Mouse (Mus musculus): ENCODE data around the gene Rab10.
"Not testable (repeated sequence)": the region's sequence is repeated elsewhere in the genome, so short reads cannot be mapped to it uniquely, and the experiment has no call there.

Rab10 gene

GRCm38 (mm10) chr12:3309391-3310320, at the start of gene Rab10:
Gene Rab10 (minus strand): TSS chr12:3309969.
- DNase-seq (ENCODE audit: low read depth, low spot score) = peak; percentile 98

- no peak for DNase-seq (ENCODE audit: low read depth, low spot score)
Observed at GRCm38 (mm10) chr12:3359302-3359701, 49.5 kb upstream of the Rab10 start.

- no peak for DNase-seq (ENCODE audit: low read depth, low spot score)
Observed at GRCm38 (mm10) chr12:3356824-3357223, 47.1 kb upstream of the Rab10 start.

- DNase-seq (ENCODE audit: low read depth, low spot score) = no peak
Observed at GRCm38 (mm10) chr12:3355068-3355467, 45.3 kb upstream of the Rab10 start.

GRCm38 (mm10) chr12:3352216-3352615, 42.4 kb upstream of the Rab10 start:
- DNase-seq (ENCODE audit: low read depth, low spot score) = no peak

GRCm38 (mm10) chr12:3350136-3350535, 40.4 kb upstream of the Rab10 start:
- no peak for DNase-seq (ENCODE audit: low read depth, low spot score)

GRCm38 (mm10) chr12:3349387-3349786, 39.6 kb upstream of the Rab10 start:
- no peak for DNase-seq (ENCODE audit: low read depth, low spot score)

GRCm38 (mm10) chr12:3347682-3348081, 37.9 kb upstream of the Rab10 start:
- DNase-seq (ENCODE audit: low read depth, low spot score) = no peak

GRCm38 (mm10) chr12:3345038-3345437, 35.3 kb upstream of the Rab10 start:
- DNase-seq (ENCODE audit: low read depth, low spot score) = no peak

GRCm38 (mm10) chr12:3344155-3344554, 34.4 kb upstream of the Rab10 start:
- DNase-seq (ENCODE audit: low read depth, low spot score) = no peak

- DNase-seq (ENCODE audit: low read depth, low spot score) = no peak
Observed at GRCm38 (mm10) chr12:3338931-3339330, 29.2 kb upstream of the Rab10 start.

GRCm38 (mm10) chr12:3329677-3330076, 19.9 kb upstream of the Rab10 start:
- no peak for DNase-seq (ENCODE audit: low read depth, low spot score)

- no peak for DNase-seq (ENCODE audit: low read depth, low spot score)
Observed at GRCm38 (mm10) chr12:3325232-3325631, 15.5 kb upstream of the Rab10 start.

- no peak for DNase-seq (ENCODE audit: low read depth, low spot score)
Observed at GRCm38 (mm10) chr12:3323241-3323640, 13.5 kb upstream of the Rab10 start.

GRCm38 (mm10) chr12:3319377-3319776, 9.6 kb upstream of the Rab10 start:
- DNase-seq (ENCODE audit: low read depth, low spot score) = no peak

- no peak for DNase-seq (ENCODE audit: low read depth, low spot score)
Observed at GRCm38 (mm10) chr12:3316937-3317336, 7.2 kb upstream of the Rab10 start.

- DNase-seq (ENCODE audit: low read depth, low spot score) = no peak
Observed at GRCm38 (mm10) chr12:3316083-3316482, 6.3 kb upstream of the Rab10 start.

GRCm38 (mm10) chr12:3312886-3313285, 3.1 kb upstream of the Rab10 start:
- DNase-seq (ENCODE audit: low read depth, low spot score) = no peak

GRCm38 (mm10) chr12:3310321-3310692, 538 bp upstream of the Rab10 start:
- no peak for DNase-seq (ENCODE audit: low read depth, low spot score)

- DNase-seq (ENCODE audit: low read depth, low spot score) = no peak
Observed at GRCm38 (mm10) chr12:3308541-3309241, 1.1 kb downstream of the Rab10 start.

- no peak for DNase-seq (ENCODE audit: low read depth, low spot score)
Observed at GRCm38 (mm10) chr12:3307587-3307986, 2.2 kb downstream of the Rab10 start.

- no peak for DNase-seq (ENCODE audit: low read depth, low spot score)
Observed at GRCm38 (mm10) chr12:3305238-3305637, 4.5 kb downstream of the Rab10 start.

GRCm38 (mm10) chr12:3297622-3298021, 12.1 kb downstream of the Rab10 start:
- not testable (repeated sequence) for DNase-seq (ENCODE audit: low read depth, low spot score)
